In genomic region chr17:43903807-43904771, GRCm38 (mm10) we compare ENCODE assay signal across 10 mouse cellular contexts.
DNase-seq lines count a peak whose midpoint lies in the region; ATAC-seq and TF ChIP-seq lines count a peak whose summit lies in the region.
"Had no signal": no experiment of that assay in that cellular context is flagged by ENCODE, and none has a peak within 500 bp of the region (broad histone marks: within the 10 kb centered on the region; RNA-seq: fewer than 3 reads in every experiment).

No protein-coding gene starts in this region.

- H3K27me3 ChIP-seq in heart, embryonic 12.5 days (replicated peaks), result no peaks in the 10 kb centered on the region
- H3K27me3 ChIP-seq in midbrain, postnatal 0 days (ENCODE audit: insufficient read depth, low read length), result no peaks in the 10 kb centered on the region
- H3K27me3 ChIP-seq in midbrain, embryonic 15.5 days (replicated peaks), result no peaks in the 10 kb centered on the region
- H3K27me3 ChIP-seq in heart, embryonic 14.5 days (ENCODE audit: control insufficient read depth, insufficient read depth, low read length), result no peaks in the 10 kb centered on the region
- H3K27me3 ChIP-seq in forebrain, embryonic 12.5 days, result no peaks in the 10 kb centered on the region
- H3K27me3 ChIP-seq: liver, embryonic 13.5 days had no signal

- 63% methylated on average over 9 of the region's 9 CpGs for WGBS in heart, embryonic 12.5 days
- 65% methylated on average over 9 of the region's 9 CpGs for WGBS in midbrain, postnatal 0 days
- WGBS in midbrain, embryonic 15.5 days, result 67% methylated on average over 9 of the region's 9 CpGs
- WGBS in heart, embryonic 14.5 days, result 45% methylated on average over 9 of the region's 9 CpGs
- 88% methylated on average over 9 of the region's 9 CpGs for WGBS in forebrain, embryonic 12.5 days

- H3K4me2 ChIP-seq in heart, embryonic 12.5 days, result no peak overlapping the region
- no peak overlapping the region for H3K4me2 ChIP-seq in midbrain, postnatal 0 days (ENCODE audit: low read depth, low read length, poor library complexity, severe bottlenecking)
- no peak overlapping the region for H3K4me2 ChIP-seq in midbrain, embryonic 15.5 days
- peak overlapping the region; percentile 44 for H3K4me2 ChIP-seq in heart, embryonic 14.5 days (ENCODE audit: low read length)
- no peak overlapping the region for H3K4me2 ChIP-seq in forebrain, embryonic 12.5 days
- H3K4me2 ChIP-seq: liver, embryonic 13.5 days had no signal

- H3K9ac ChIP-seq in heart, embryonic 12.5 days, result no peak overlapping the region
- H3K9ac ChIP-seq in midbrain, postnatal 0 days (replicated peaks; ENCODE audit: low read length, poor library complexity, severe bottlenecking), result no peak overlapping the region
- H3K9ac ChIP-seq in midbrain, embryonic 15.5 days, result no peak overlapping the region
- peak overlapping the region; percentile 39; the same call in 1 of the 2 replicates for H3K9ac ChIP-seq in heart, embryonic 14.5 days (ENCODE audit: low read length)
- no peak overlapping the region for H3K9ac ChIP-seq in forebrain, embryonic 12.5 days
- H3K9ac ChIP-seq: liver, embryonic 13.5 days had no signal

- H3K27ac ChIP-seq in heart, embryonic 12.5 days (ENCODE audit: poor library complexity, severe bottlenecking), result no peak overlapping the region
- H3K27ac ChIP-seq in midbrain, postnatal 0 days (ENCODE audit: low read depth, low read length), result no peak overlapping the region
- H3K27ac ChIP-seq in midbrain, embryonic 15.5 days, result no peak overlapping the region
- H3K27ac ChIP-seq in heart, embryonic 14.5 days (replicated peaks in 1 of 2; ENCODE audit: control insufficient read depth in 1 of 2, insufficient read depth in 1 of 2, low read depth in 2 of 2, low read length in 2 of 2), result peak overlapping the region; percentile 69 to 70
- no peak overlapping the region for H3K27ac ChIP-seq in forebrain, embryonic 12.5 days
- H3K27ac ChIP-seq: liver, embryonic 13.5 days had no signal

- H3K9me3 ChIP-seq in heart, embryonic 12.5 days (replicated peaks), result no peaks in the 10 kb centered on the region
- no peaks in the 10 kb centered on the region for H3K9me3 ChIP-seq in midbrain, postnatal 0 days (ENCODE audit: low read length)
- no peaks in the 10 kb centered on the region for H3K9me3 ChIP-seq in midbrain, embryonic 15.5 days
- no peaks in the 10 kb centered on the region for H3K9me3 ChIP-seq in heart, embryonic 14.5 days (ENCODE audit: control insufficient read depth, low read length)
- no peaks in the 10 kb centered on the region for H3K9me3 ChIP-seq in forebrain, embryonic 12.5 days
- H3K9me3 ChIP-seq: liver, embryonic 13.5 days had no signal

- TF ChIP-seq CTCF in midbrain, postnatal 0 days (IDR thresholded peaks at IDR 0.05), result no peak

- ATAC-seq in heart, embryonic 12.5 days (ENCODE audit: insufficient number of reproducible peaks, low FRiP score), result no peak
- ATAC-seq in midbrain, postnatal 0 days (ENCODE audit: low FRiP score), result no peak
- ATAC-seq in midbrain, embryonic 15.5 days (replicated peaks), result no peak
- ATAC-seq in heart, embryonic 14.5 days (ENCODE audit: insufficient number of reproducible peaks, insufficient read depth, low FRiP score, low read depth), result 0 out of 2 replicates have a peak, but pooled peaks have one; percentile 27
- no peak for ATAC-seq in forebrain, embryonic 12.5 days (ENCODE audit: low FRiP score)

- no peaks in the 10 kb centered on the region for H3K36me3 ChIP-seq in heart, embryonic 12.5 days
- no peaks in the 10 kb centered on the region for H3K36me3 ChIP-seq in midbrain, postnatal 0 days (ENCODE audit: insufficient read depth, low read length)
- H3K36me3 ChIP-seq in midbrain, embryonic 15.5 days (replicated peaks), result no peaks in the 10 kb centered on the region
- no peaks in the 10 kb centered on the region for H3K36me3 ChIP-seq in heart, embryonic 14.5 days (ENCODE audit: control insufficient read depth, insufficient read depth, low read length)
- H3K36me3 ChIP-seq in forebrain, embryonic 12.5 days (replicated peaks), result no peaks in the 10 kb centered on the region
- H3K36me3 ChIP-seq: G1E; liver, embryonic 13.5 days had no signal

- H3K4me1 ChIP-seq in heart, embryonic 12.5 days (replicated peaks), result peaks cover 22% of the 10 kb centered on the region
- no peaks in the 10 kb centered on the region; the same call in 1 of the 2 replicates for H3K4me1 ChIP-seq in midbrain, postnatal 0 days (ENCODE audit: insufficient read depth, low read length)
- peaks cover 12% of the 10 kb centered on the region; the same call in 1 of the 2 replicates for H3K4me1 ChIP-seq in midbrain, embryonic 15.5 days
- H3K4me1 ChIP-seq in heart, embryonic 14.5 days (ENCODE audit: control insufficient read depth in 2 of 2, insufficient read depth in 2 of 2, low read length in 2 of 2), result peaks cover 2 to 22% of the 10 kb centered on the region in 2 experiments; a peak in 3 of 4 replicates
- no peaks in the 10 kb centered on the region for H3K4me1 ChIP-seq in forebrain, embryonic 12.5 days

- peak; percentile 41 to 55 for DNase-seq in heart, adult 18-20 months
- peak; percentile 38 for DNase-seq in midbrain, postnatal 0 days (ENCODE audit: low spot score)
- DNase-seq in skeletal muscle tissue, adult 2 months (ENCODE audit: low read depth, low spot score), result peak; percentile 44
- DNase-seq: liver, embryonic 13.5 days had no signal

- H3K4me3 ChIP-seq in heart, embryonic 12.5 days, result no peak overlapping the region
- H3K4me3 ChIP-seq in midbrain, postnatal 0 days (ENCODE audit: low read depth, low read length), result no peak overlapping the region
- H3K4me3 ChIP-seq in midbrain, embryonic 15.5 days, result no peak overlapping the region
- no peak overlapping the region for H3K4me3 ChIP-seq in heart, embryonic 14.5 days (ENCODE audit: control insufficient read depth in 1 of 2, insufficient read depth in 1 of 2, low read depth in 1 of 2, low read length in 2 of 2)
- H3K4me3 ChIP-seq in forebrain, embryonic 12.5 days (replicated peaks), result no peak overlapping the region
- H3K4me3 ChIP-seq: liver, embryonic 13.5 days; myocyte had no signal

Comparison
In these comparisons a context has a peak if more than half of its experiments do, and no peak if none do; other contexts are left out.
1. H3K27ac ChIP-seq: peak in heart, embryonic 14.5 days (2 of 2); none in heart, embryonic 12.5 days (single experiment), midbrain, postnatal 0 days (single experiment), midbrain, embryonic 15.5 days (single experiment) and forebrain, embryonic 12.5 days (single experiment).
2. Peak in every context shown above with its lines, with median percentiles within 50 percentile points of each other: DNase-seq.